Mouse (Mus musculus) olfactory bulb, adult 2 months (tissue): ENCODE measurements around the gene P2ry12.

Experiments used
- CTCF ChIP-seq: fragments of 200-500 bp; IDR thresholded peaks from 2 replicates; pipeline ENCODE4 v1.5.1; 2012; ENCODE audit warnings: low read depth, mild to moderate bottlenecking, low read length, moderate library complexity; ENCODE audit not compliant: insufficient read depth
- POLR2A ChIP-seq: fragments of 200-500 bp; IDR thresholded peaks from 2 replicates; pipeline ENCODE4 v1.6.1; 2012; ENCODE audit warnings: mild to moderate bottlenecking, low read depth, low read length, moderate library complexity; ENCODE audit not compliant: insufficient read depth

GRCm38 (mm10) chr3:59210727-59211126, 51.9 kb downstream of the P2ry12 start, which contains the start of gene P2ry13:
- TF ChIP-seq POLR2A, result no peak
- TF ChIP-seq CTCF, result no peak
